Mouse (Mus musculus) forebrain, embryonic 13.5 days (tissue): ENCODE data around the gene Rasl11a. TPM values are rescaled to one million over a fixed set of nuclear protein-coding genes. Genes with fewer than 3 reads are reported as not detected.
"Not testable (repeated sequence)": the region's sequence is repeated elsewhere in the genome, so short reads cannot be mapped to it uniquely, and the experiment has no call there.

Experiments used
- ATAC-seq: fragments of 200-750 bp; cut with Nextera tagmentation; 2 replicates; pipeline ENCODE4 v1.8.0; 2017
- H3K27ac ChIP-seq: fragments of 300-500 bp; sonication (generic); 2 replicates; pipeline ENCODE4 v1.5.1; 2015; ENCODE audit warnings: inconsistent platforms, mild to moderate bottlenecking, moderate library complexity
- H3K27me3 ChIP-seq: fragments of 300-500 bp; sonication (generic); 2 replicates; pipeline ENCODE4 v1.6.1; 2015; ENCODE audit warnings: mild to moderate bottlenecking, inconsistent platforms
- H3K36me3 ChIP-seq: fragments of 300-500 bp; sonication (generic); 2 replicates; pipeline ENCODE4 v1.6.1; 2015; ENCODE audit warnings: mild to moderate bottlenecking, inconsistent platforms; ENCODE audit not compliant: poor library complexity, severe bottlenecking
- H3K4me1 ChIP-seq: fragments of 300-500 bp; sonication (generic); 2 replicates; pipeline ENCODE4 v1.6.1; 2015; ENCODE audit warnings: inconsistent platforms
- H3K4me2 ChIP-seq: fragments of 300-500 bp; sonication (generic); 2 replicates; pipeline ENCODE4 v1.6.1; 2015; ENCODE audit warnings: inconsistent platforms, mild to moderate bottlenecking, moderate library complexity
- H3K4me3 ChIP-seq: fragments of 300-500 bp; sonication (generic); 2 replicates; pipeline ENCODE4 v1.5.1; 2015; ENCODE audit warnings: mild to moderate bottlenecking, inconsistent platforms
- H3K9ac ChIP-seq: fragments of 300-500 bp; sonication (generic); 2 replicates; pipeline ENCODE4 v1.6.1; 2015; ENCODE audit warnings: mild to moderate bottlenecking, inconsistent platforms
- H3K9me3 ChIP-seq: fragments of 300-500 bp; sonication (generic); replicated peaks from 2 replicates; pipeline ENCODE4 v1.6.1; 2016; ENCODE audit warnings: inconsistent platforms
- WGBS: fragments of 180-500 bp; shearing (Covaris S2); methylation state at CpG from one replicate; pipeline ENCODE4 v1.1.7; 2015; 5-methylcytosine and 5-hydroxymethylcytosine counted together
- polyA plus RNA-seq: library from polyadenylated mRNA; unstranded; fragments of >200 nt; fragmentation: Nextera tagmentation; extraction: Ambion mirVana; gene quantifications from 2 replicates; pipeline ENCODE4 v1.2.1, GENCODE M21; 2015

Gene Rasl11a
- polyA plus RNA-seq, 1 experiment from 2014 or later = 17.8 TPM

DNA sequence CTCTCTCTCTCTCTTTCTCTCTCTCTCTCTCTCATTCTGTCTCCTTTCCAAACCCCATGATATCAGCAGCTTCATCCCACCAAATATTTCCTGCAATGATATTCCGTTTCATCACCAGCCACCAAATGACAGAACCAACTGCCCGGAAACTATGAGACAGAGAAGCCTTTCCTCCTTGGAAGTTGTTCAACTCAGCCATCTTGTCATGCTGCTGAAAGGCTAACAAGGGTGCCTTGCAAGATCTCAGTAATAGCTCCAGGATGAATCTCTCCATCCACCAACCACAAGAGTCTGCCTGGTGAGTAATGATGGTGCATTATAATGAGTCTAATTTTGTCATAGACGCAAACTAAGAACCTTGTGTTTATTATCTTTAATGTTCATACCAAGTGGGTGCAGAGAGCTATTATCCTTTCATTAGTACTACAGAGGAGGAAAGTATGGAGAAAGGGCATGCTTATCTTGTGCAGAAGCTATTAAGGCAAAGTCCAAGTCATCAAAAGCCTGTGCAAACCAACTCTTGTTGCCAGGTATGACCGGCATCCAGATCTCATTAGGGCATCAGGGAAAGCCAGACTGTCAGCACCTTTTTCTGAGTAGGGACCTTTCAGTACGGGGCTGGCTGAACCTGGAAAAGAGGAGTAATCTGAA lies 28.2 kb downstream of the Rasl11a start:
- Histone ChIP-seq H3K4me1 (no peaks in the 10 kb centered on the region), H3K27me3 (no peaks in the 10 kb centered on the region), H3K4me2 (no peak overlapping the region), H3K4me3 (no peak overlapping the region), H3K36me3 (no peaks in the 10 kb centered on the region), H3K27ac (no peak overlapping the region), H3K9me3 (no peaks in the 10 kb centered on the region), H3K9ac (no peak overlapping the region)
- 93% methylated on average over 5 of the region's 5 CpGs for WGBS
- no peak for ATAC-seq

GRCm38 (mm10) chr5:146876024-146876423 lies 31.2 kb downstream of the Rasl11a start:
- no peaks in the 10 kb centered on the region for H3K27me3 ChIP-seq
- no peak overlapping the region for H3K4me2 ChIP-seq
- WGBS = 90% methylated on average over 2 of the region's 2 CpGs
- no peaks in the 10 kb centered on the region for H3K36me3 ChIP-seq
- H3K9ac ChIP-seq = no peak overlapping the region
- H3K27ac ChIP-seq = no peak overlapping the region
- no peak for ATAC-seq
- no peak overlapping the region for H3K4me3 ChIP-seq
- H3K9me3 ChIP-seq = no peaks in the 10 kb centered on the region
- H3K4me1 ChIP-seq = no peaks in the 10 kb centered on the region

DNA sequence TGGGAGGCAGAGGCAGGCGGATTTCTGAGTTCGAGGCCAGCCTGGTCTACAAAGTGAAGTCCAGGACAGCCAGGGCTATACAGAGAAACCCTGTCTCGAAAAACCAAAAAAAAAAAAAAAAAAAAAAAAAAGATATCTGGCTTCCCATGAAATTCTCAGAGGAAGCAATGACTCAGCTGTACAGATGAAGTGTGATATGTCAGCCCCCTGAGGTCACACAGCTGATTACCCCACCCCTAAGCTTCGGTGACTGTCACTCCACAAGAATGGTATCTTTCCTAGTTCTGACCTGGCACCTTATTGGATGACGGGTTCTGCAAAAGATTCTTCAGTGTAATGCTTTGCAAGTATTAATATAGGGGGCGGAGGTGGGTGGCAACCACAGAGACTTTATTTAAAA lies 33.0 kb downstream of the Rasl11a start:
- WGBS = 73% methylated on average over 5 of the region's 6 CpGs
- H3K36me3 ChIP-seq, H3K9me3 ChIP-seq, ATAC-seq, H3K4me1 ChIP-seq, H3K9ac ChIP-seq, H3K27ac ChIP-seq, H3K4me3 ChIP-seq, H3K27me3 ChIP-seq, H3K4me2 ChIP-seq: not testable (repeated sequence)

DNA sequence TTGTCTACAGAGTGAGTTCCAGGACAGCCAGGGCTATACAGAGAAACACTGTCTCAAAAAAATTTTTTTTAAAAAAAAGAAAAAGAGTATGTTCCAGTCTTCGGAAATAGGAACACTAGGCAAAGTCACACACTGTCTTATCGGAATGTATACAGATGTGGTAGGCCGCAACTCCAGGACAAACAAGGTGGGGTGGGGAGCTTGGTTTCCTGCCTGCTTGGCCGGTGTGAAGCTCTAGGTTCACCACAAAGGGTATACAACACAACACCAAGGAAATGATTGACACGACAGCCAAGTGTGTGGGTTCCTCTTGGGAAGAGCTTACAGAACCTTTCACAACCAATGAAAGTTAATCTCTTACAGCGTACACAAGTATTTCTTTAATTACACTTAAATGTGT lies 37.4 kb downstream of the Rasl11a start:
- Histone ChIP-seq H3K9me3 (no peaks in the 10 kb centered on the region), H3K27me3 (no peaks in the 10 kb centered on the region), H3K4me2 (no peak overlapping the region), H3K27ac (no peak overlapping the region), H3K4me1 (no peaks in the 10 kb centered on the region), H3K4me3 (no peak overlapping the region), H3K9ac (no peak overlapping the region), H3K36me3 (no peaks in the 10 kb centered on the region)
- WGBS = 92% methylated on average over 6 of the region's 6 CpGs
- no peak for ATAC-seq

DNA sequence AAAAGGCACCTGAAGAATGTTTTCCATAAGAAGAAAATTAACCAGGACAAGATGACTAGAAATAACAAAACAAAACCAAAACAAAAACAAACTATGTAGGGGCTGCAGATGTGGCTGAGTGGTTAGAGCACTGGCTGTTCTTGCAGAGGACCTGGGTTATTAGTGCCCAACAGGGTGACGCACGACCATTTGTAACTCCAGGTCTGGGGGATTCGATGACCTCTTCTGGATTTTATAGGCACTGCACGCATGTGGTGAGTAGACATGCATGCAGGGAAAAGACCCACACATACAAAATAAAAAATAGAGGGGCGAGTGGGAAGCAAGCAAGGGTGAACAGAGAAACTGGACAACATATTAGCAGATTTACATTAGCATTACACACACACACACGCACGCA lies 38.2 kb downstream of the Rasl11a start:
- whole genome bisulfite sequencing = 75% methylated on average over 7 of the region's 7 CpGs
- no peaks in the 10 kb centered on the region for H3K27me3 ChIP-seq
- H3K4me3 ChIP-seq = no peak overlapping the region
- no peak overlapping the region for H3K4me2 ChIP-seq
- H3K9me3 ChIP-seq = no peaks in the 10 kb centered on the region
- no peaks in the 10 kb centered on the region for H3K36me3 ChIP-seq
- ATAC-seq = no peak
- H3K9ac ChIP-seq = no peak overlapping the region
- no peak overlapping the region for H3K27ac ChIP-seq
- no peaks in the 10 kb centered on the region for H3K4me1 ChIP-seq

DNA sequence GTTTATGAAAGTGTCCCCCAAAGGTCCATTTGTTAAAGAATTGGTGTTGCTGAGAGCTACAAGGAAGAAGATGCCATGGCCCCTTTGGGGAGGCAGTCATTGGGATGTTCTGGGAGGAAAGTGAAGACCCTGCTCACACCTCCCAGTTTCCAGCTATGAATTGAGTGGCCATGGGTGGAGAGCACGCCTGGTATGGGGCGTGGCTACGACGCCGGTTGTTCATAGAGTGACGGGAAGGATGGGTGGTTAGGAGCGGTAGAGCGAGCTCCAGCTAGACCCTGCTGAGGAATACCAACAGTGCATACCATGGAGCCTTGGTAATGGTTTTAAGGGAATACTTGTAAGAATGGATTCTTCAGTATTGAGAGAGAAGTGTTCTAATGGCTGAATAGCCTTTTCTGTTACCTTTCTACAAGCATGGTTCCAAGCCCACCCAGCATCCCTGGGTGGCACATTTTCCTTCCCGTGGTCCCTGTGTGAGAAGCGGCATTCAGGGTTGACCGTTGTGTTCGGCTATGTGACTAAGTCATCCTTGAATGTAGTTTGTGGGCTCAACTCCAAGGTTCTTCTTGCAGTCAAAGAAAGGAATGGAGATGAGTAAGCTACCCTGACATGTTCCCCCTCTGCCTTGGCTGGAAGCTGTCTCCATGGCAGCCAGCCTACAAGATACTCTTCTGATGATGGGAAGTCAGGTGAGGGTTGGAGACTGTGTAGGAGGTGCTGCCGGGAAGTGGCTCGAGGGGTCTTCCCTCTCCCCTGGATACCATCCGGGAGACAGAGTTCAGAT lies 38.8 kb downstream of the Rasl11a start:
- no peak overlapping the region for H3K4me2 ChIP-seq
- no peaks in the 10 kb centered on the region for H3K9me3 ChIP-seq
- H3K4me1 ChIP-seq = no peaks in the 10 kb centered on the region
- no peak overlapping the region for H3K27ac ChIP-seq
- no peaks in the 10 kb centered on the region for H3K27me3 ChIP-seq
- 92% methylated on average over 15 of the region's 15 CpGs for WGBS
- no peak for ATAC-seq
- no peak overlapping the region for H3K9ac ChIP-seq
- no peaks in the 10 kb centered on the region for H3K36me3 ChIP-seq
- H3K4me3 ChIP-seq = no peak overlapping the region

DNA sequence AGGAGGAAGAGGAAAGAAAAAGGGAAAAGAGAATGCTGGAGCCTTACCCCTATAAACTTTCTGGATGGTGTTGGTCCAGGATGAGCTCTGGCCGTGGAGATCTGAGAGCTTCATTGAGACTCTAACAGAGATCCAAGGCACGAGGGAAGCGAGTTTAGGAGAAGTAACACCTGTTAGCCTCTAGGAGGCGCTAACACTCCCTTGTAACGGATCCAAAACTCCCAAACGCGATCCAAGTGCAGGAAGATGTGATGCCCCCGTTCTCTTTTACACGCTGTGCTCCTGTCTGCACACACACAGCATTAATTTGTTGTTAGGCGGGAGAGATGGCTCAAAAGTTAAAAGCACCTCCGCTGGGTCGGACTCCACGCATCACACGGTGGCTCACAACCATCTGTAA lies 46.3 kb downstream of the Rasl11a start:
- no peaks in the 10 kb centered on the region for H3K36me3 ChIP-seq
- H3K4me3 ChIP-seq = no peak overlapping the region

DNA sequence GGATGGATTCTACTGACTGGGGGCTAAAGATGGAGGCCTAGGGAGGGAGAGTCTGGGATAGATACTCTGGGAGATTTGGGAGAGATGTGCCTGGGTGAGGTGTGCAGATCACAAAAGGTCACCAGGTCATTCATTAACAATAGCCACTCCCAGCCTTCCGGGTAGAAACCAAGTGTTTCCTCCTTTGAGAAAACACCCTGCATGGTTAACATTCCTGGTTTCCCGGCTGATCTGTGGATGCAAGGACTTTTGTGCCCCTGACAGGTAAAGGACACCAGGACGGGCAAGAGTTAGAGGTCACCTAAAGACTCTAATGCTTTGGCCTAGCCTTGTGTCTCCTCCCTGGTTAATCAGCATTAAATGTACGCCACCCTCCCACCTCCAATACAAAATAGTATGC lies 48.0 kb downstream of the Rasl11a start:
- 88% methylated on average over 4 of the region's 4 CpGs for WGBS
- ATAC-seq = no peak
- no peaks in the 10 kb centered on the region for H3K27me3 ChIP-seq
- H3K27ac ChIP-seq = no peak overlapping the region
- H3K36me3 ChIP-seq = no peaks in the 10 kb centered on the region
- no peaks in the 10 kb centered on the region for H3K9me3 ChIP-seq
- H3K9ac ChIP-seq = no peak overlapping the region
- no peak overlapping the region for H3K4me3 ChIP-seq
- 0 out of 2 replicates have a peak, but pooled peaks cover 3% of the 10 kb centered on the region for H3K4me1 ChIP-seq
- no peak overlapping the region for H3K4me2 ChIP-seq

More for the DNA sequence above, 46.3 kb downstream of the Rasl11a start:
- no peak overlapping the region for H3K9ac ChIP-seq
- peak overlapping the region; percentile 37 for H3K4me2 ChIP-seq
- no peak overlapping the region for H3K27ac ChIP-seq
- no peak for ATAC-seq
- no peaks in the 10 kb centered on the region for H3K27me3 ChIP-seq
- no peaks in the 10 kb centered on the region for H3K9me3 ChIP-seq
- 12% methylated on average over 14 of the region's 14 CpGs for WGBS
- H3K4me1 ChIP-seq = 0 out of 2 replicates have a peak, but pooled peaks cover 3% of the 10 kb centered on the region

DNA sequence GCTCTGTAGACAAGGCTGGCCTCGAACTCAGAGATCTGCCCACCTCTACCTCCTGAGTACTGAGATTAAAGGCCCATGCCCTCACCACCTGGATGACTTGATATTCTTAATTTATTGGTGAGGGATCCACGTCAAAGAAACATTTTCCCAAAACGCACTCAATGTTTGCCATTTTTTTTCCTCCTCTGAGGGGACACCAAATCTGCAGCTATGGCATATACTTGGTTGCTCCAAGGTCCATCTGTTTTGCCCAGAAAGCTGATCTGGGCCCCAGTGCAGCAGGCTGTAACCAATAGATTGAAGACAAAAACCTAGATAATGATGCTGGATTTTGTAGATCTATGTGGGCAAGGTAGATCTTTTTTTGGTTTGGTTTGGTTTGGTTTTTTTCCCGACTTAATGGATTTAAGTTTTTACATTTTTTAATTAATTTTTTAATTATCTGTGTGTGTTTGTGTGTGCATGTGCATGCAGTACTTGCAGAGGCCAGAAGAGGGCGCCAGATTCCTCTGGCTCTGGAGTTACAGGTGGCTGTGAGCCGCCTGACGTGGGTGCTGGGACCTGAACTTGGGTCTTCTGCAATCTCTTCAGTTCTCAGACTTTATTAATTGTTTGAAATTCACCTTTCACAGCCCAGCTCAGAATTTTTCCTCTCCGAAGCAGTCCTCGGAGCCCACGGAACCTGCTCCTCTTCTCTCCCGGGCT lies 48.8 kb downstream of the Rasl11a start:
- Histone ChIP-seq H3K4me2 (no peak overlapping the region), H3K4me3 (no peak overlapping the region), H3K27me3 (no peaks in the 10 kb centered on the region), H3K9ac (no peak overlapping the region), H3K9me3 (no peaks in the 10 kb centered on the region), H3K27ac (no peak overlapping the region), H3K36me3 (no peaks in the 10 kb centered on the region), H3K4me1 (0 out of 2 replicates have a peak, but pooled peaks cover 3% of the 10 kb centered on the region)
- WGBS = 88% methylated on average over 11 of the region's 11 CpGs
- ATAC-seq = no peak

- H3K27me3 ChIP-seq, H3K9ac ChIP-seq, H3K9me3 ChIP-seq, H3K4me3 ChIP-seq, H3K27ac ChIP-seq, H3K4me1 ChIP-seq, H3K36me3 ChIP-seq, ATAC-seq, H3K4me2 ChIP-seq: not testable (repeated sequence)
- WGBS = 87% methylated on average over 13 of the region's 16 CpGs
These were observed 50.8 kb downstream of the Rasl11a start for GRCm38 (mm10) chr5:146895667-146896066.

GRCm38 (mm10) chr5:146896973-146897372 lies 52.1 kb downstream of the Rasl11a start:
- H3K27me3 ChIP-seq = no peaks in the 10 kb centered on the region
- no peaks in the 10 kb centered on the region; the same call in 1 of the 2 replicates for H3K9me3 ChIP-seq
- H3K4me1 ChIP-seq = no peaks in the 10 kb centered on the region
- no peak overlapping the region for H3K4me3 ChIP-seq
- H3K9ac ChIP-seq = no peak overlapping the region
- H3K36me3 ChIP-seq = no peaks in the 10 kb centered on the region
- H3K27ac ChIP-seq = no peak overlapping the region
- no peak for ATAC-seq
- WGBS = 78% methylated on average over 13 of the region's 13 CpGs
- no peak overlapping the region for H3K4me2 ChIP-seq
